17 mouse cellular contexts compared by ENCODE assay signal in the genomic region with DNA sequence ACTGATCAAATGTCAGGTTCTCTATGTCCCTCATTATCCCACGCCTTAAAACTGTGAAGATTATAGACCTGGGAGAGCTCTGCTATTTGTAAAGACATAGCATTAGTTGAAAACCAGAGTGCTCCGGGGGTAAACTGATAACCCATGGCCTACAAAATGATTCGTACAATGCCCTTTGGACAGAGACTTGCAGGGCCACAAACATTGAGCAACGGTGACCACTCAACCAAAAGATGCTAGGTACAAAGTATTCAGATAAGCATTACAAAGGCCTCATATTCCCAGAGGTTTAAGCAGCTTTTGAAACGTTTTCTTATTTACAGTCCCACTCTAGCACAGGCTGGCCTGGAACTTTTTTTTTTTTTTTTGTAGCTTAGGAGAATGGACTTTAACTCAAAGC. TPM values are rescaled to one million over a fixed set of nuclear protein-coding genes. Genes with fewer than 3 reads are reported as not detected.
A peak's percentile ranks its signal among the peaks of the same experiment; 100 is the strongest.
DNase-seq lines count a peak whose midpoint lies in the region; ATAC-seq and TF ChIP-seq lines count a peak whose summit lies in the region.
"Had no signal": no experiment of that assay in that cellular context is flagged by ENCODE, and none has a peak within 500 bp of the region (broad histone marks: within the 10 kb centered on the region; RNA-seq: fewer than 3 reads in every experiment).

No protein-coding gene starts in this region.

- ATAC-seq in embryonic facial prominence, embryonic 12.5 days (ENCODE audit: insufficient number of reproducible peaks, insufficient read depth, low FRiP score, low TSS enrichment), result no peak
- ATAC-seq in hindbrain, embryonic 13.5 days (ENCODE audit: low FRiP score), result no peak
- no peak for ATAC-seq in hindbrain, embryonic 16.5 days
- ATAC-seq in liver, embryonic 11.5 days (replicated peaks; ENCODE audit: low FRiP score), result no peak
- no peak for ATAC-seq in forebrain, embryonic 13.5 days
- ATAC-seq: forebrain, embryonic 15.5 days; midbrain, embryonic 16.5 days had no signal

- DNase-seq in embryonic facial prominence, embryonic 10.5 days (ENCODE audit: low spot score), result no peak
- no peak for DNase-seq in liver, embryonic 11.5 days (ENCODE audit: low spot score)
- no peak for DNase-seq in urinary bladder, postnatal 36 days (ENCODE audit: low spot score in 2 of 2)
- DNase-seq: adrenal gland, postnatal 10 days; cerebellum, postnatal 14 days; gastrocnemius, postnatal 14 days; layer of hippocampus, postnatal 36 days had no signal

- no peak overlapping the region for H3K27ac ChIP-seq in embryonic facial prominence, embryonic 12.5 days
- H3K27ac ChIP-seq in embryonic facial prominence, embryonic 10.5 days (replicated peaks), result no peak overlapping the region
- no peak overlapping the region for H3K27ac ChIP-seq in hindbrain, embryonic 13.5 days
- H3K27ac ChIP-seq in hindbrain, embryonic 16.5 days (ENCODE audit: low read depth, low read length), result no peak overlapping the region
- H3K27ac ChIP-seq in cortical plate, adult 2 months (ENCODE audit: insufficient read depth, low read length), result no peak overlapping the region
- H3K27ac ChIP-seq in liver, embryonic 11.5 days (ENCODE audit: low read depth, low read length), result peak overlapping the region; percentile 8; the same call in 1 of the 2 replicates
- H3K27ac ChIP-seq in forebrain, embryonic 13.5 days, result no peak overlapping the region
- H3K27ac ChIP-seq: embryonic facial prominence, embryonic 15.5 days; forebrain, embryonic 15.5 days; limb, embryonic 13.5 days; macrophage had no signal

- H3K4me2 ChIP-seq in embryonic facial prominence, embryonic 12.5 days (replicated peaks), result 0 out of 2 replicates have a peak overlapping the region, but pooled peaks have one; percentile 0
- H3K4me2 ChIP-seq in hindbrain, embryonic 13.5 days, result 0 out of 2 replicates have a peak overlapping the region, but pooled peaks have one; percentile 79
- no peak overlapping the region for H3K4me2 ChIP-seq in hindbrain, embryonic 16.5 days (ENCODE audit: low read length)
- peak overlapping the region; percentile 65 for H3K4me2 ChIP-seq in liver, embryonic 11.5 days
- no peak overlapping the region for H3K4me2 ChIP-seq in forebrain, embryonic 13.5 days
- H3K4me2 ChIP-seq: forebrain, embryonic 15.5 days had no signal

- H3K4me3 ChIP-seq in embryonic facial prominence, embryonic 12.5 days, result no peak overlapping the region
- H3K4me3 ChIP-seq in embryonic facial prominence, embryonic 10.5 days, result no peak overlapping the region
- H3K4me3 ChIP-seq in hindbrain, embryonic 13.5 days, result no peak overlapping the region
- no peak overlapping the region for H3K4me3 ChIP-seq in hindbrain, embryonic 16.5 days (ENCODE audit: low read length)
- H3K4me3 ChIP-seq in cortical plate, adult 2 months (ENCODE audit: insufficient read depth, low read length), result peak overlapping the region; percentile 88; the same call in 1 of the 2 replicates
- H3K4me3 ChIP-seq in liver, embryonic 11.5 days (ENCODE audit: low read depth, low read length), result no peak overlapping the region
- H3K4me3 ChIP-seq in forebrain, embryonic 13.5 days, result no peak overlapping the region
- H3K4me3 ChIP-seq: embryonic facial prominence, embryonic 15.5 days; forebrain, embryonic 15.5 days; limb, embryonic 13.5 days had no signal

- no peak overlapping the region for H3K9ac ChIP-seq in embryonic facial prominence, embryonic 12.5 days
- no peak overlapping the region; the same call in 1 of the 2 replicates for H3K9ac ChIP-seq in hindbrain, embryonic 13.5 days
- H3K9ac ChIP-seq in hindbrain, embryonic 16.5 days (ENCODE audit: low read depth, low read length), result no peak overlapping the region
- no peak overlapping the region for H3K9ac ChIP-seq in liver, embryonic 11.5 days (ENCODE audit: low read depth, low read length)
- H3K9ac ChIP-seq in forebrain, embryonic 13.5 days, result no peak overlapping the region
- H3K9ac ChIP-seq: embryonic facial prominence, embryonic 15.5 days; forebrain, embryonic 15.5 days; limb, embryonic 13.5 days had no signal

- WGBS in embryonic facial prominence, embryonic 12.5 days, result 72% methylated on average over 5 of the region's 5 CpGs
- WGBS in embryonic facial prominence, embryonic 10.5 days, result 80% methylated on average over 5 of the region's 5 CpGs
- 79% methylated on average over 5 of the region's 5 CpGs for WGBS in hindbrain, embryonic 13.5 days
- WGBS in hindbrain, embryonic 16.5 days, result 74% methylated on average over 5 of the region's 5 CpGs
- 61% methylated on average over 5 of the region's 5 CpGs for WGBS in liver, embryonic 11.5 days
- WGBS in forebrain, embryonic 13.5 days, result 78% methylated on average over 5 of the region's 5 CpGs

- H3K4me1 ChIP-seq in embryonic facial prominence, embryonic 12.5 days, result peaks cover 12% of the 10 kb centered on the region
- H3K4me1 ChIP-seq in embryonic facial prominence, embryonic 10.5 days, result peaks cover 27% of the 10 kb centered on the region
- H3K4me1 ChIP-seq in hindbrain, embryonic 13.5 days (replicated peaks), result peaks cover 28% of the 10 kb centered on the region
- H3K4me1 ChIP-seq in hindbrain, embryonic 16.5 days (ENCODE audit: control insufficient read depth, insufficient read depth, low read depth, low read length), result peaks cover 17% of the 10 kb centered on the region
- peaks cover 2% of the 10 kb centered on the region; the same call in 1 of the 2 replicates for H3K4me1 ChIP-seq in cortical plate, adult 2 months (ENCODE audit: control insufficient read depth, insufficient read depth, low read length)
- peaks cover 14% of the 10 kb centered on the region; the same call in 1 of the 2 replicates for H3K4me1 ChIP-seq in liver, embryonic 11.5 days (replicated peaks; ENCODE audit: control insufficient read depth, insufficient read depth, low read length)
- H3K4me1 ChIP-seq in forebrain, embryonic 13.5 days, result peaks cover 20% of the 10 kb centered on the region

- no peaks in the 10 kb centered on the region for H3K27me3 ChIP-seq in embryonic facial prominence, embryonic 12.5 days
- H3K27me3 ChIP-seq in embryonic facial prominence, embryonic 10.5 days (replicated peaks; ENCODE audit: low read depth, poor library complexity, severe bottlenecking), result no peaks in the 10 kb centered on the region
- no peaks in the 10 kb centered on the region for H3K27me3 ChIP-seq in hindbrain, embryonic 13.5 days
- no peaks in the 10 kb centered on the region for H3K27me3 ChIP-seq in hindbrain, embryonic 16.5 days (replicated peaks; ENCODE audit: control insufficient read depth, insufficient read depth, low read length)
- no peaks in the 10 kb centered on the region for H3K27me3 ChIP-seq in liver, embryonic 11.5 days (replicated peaks; ENCODE audit: control insufficient read depth, insufficient read depth, low read length)
- H3K27me3 ChIP-seq in forebrain, embryonic 13.5 days, result no peaks in the 10 kb centered on the region
- H3K27me3 ChIP-seq: embryonic facial prominence, embryonic 15.5 days; forebrain, embryonic 15.5 days; limb, embryonic 13.5 days had no signal

- no peak for TF ChIP-seq POLR2A in cortical plate, adult 2 months (IDR thresholded peaks at IDR 0.05; ENCODE audit: extremely low read depth, insufficient read depth, low read length)

- H3K36me3 ChIP-seq in embryonic facial prominence, embryonic 12.5 days, result no peaks in the 10 kb centered on the region; the same call in 1 of the 2 replicates
- H3K36me3 ChIP-seq in embryonic facial prominence, embryonic 10.5 days (replicated peaks), result peaks cover 16% of the 10 kb centered on the region; the same call in 1 of the 2 replicates
- no peaks in the 10 kb centered on the region for H3K36me3 ChIP-seq in hindbrain, embryonic 13.5 days
- no peaks in the 10 kb centered on the region for H3K36me3 ChIP-seq in hindbrain, embryonic 16.5 days (ENCODE audit: control insufficient read depth, insufficient read depth, low read length)
- H3K36me3 ChIP-seq in liver, embryonic 11.5 days (ENCODE audit: control insufficient read depth, insufficient read depth, low read length), result no peaks in the 10 kb centered on the region
- no peaks in the 10 kb centered on the region for H3K36me3 ChIP-seq in forebrain, embryonic 13.5 days (ENCODE audit: poor library complexity, severe bottlenecking)
- H3K36me3 ChIP-seq: embryonic facial prominence, embryonic 15.5 days; forebrain, embryonic 15.5 days; limb, embryonic 13.5 days had no signal

- H3K9me3 ChIP-seq in embryonic facial prominence, embryonic 12.5 days, result no peaks in the 10 kb centered on the region
- H3K9me3 ChIP-seq in embryonic facial prominence, embryonic 10.5 days, result no peaks in the 10 kb centered on the region
- no peaks in the 10 kb centered on the region for H3K9me3 ChIP-seq in hindbrain, embryonic 13.5 days
- H3K9me3 ChIP-seq in hindbrain, embryonic 16.5 days (ENCODE audit: control insufficient read depth, low read length), result no peaks in the 10 kb centered on the region
- no peaks in the 10 kb centered on the region for H3K9me3 ChIP-seq in liver, embryonic 11.5 days (ENCODE audit: control insufficient read depth, low read length)
- no peaks in the 10 kb centered on the region for H3K9me3 ChIP-seq in forebrain, embryonic 13.5 days (replicated peaks)
- H3K9me3 ChIP-seq: embryonic facial prominence, embryonic 15.5 days; forebrain, embryonic 15.5 days; limb, embryonic 13.5 days had no signal

- no peak for TF ChIP-seq CTCF in cortical plate, adult 2 months (IDR thresholded peaks at IDR 0.05; ENCODE audit: extremely low read depth, insufficient read depth, low read length)

RNA-seq across cellular contexts. Expression of a gene that starts 2.4 kb away (rescaled TPM):
- 181 and 185 TPM in 2 replicates for polyA plus RNA-seq in embryonic facial prominence, embryonic 12.5 days (2016; fragmentation: Nextera tagmentation; extraction: Ambion mirVana)
- polyA plus RNA-seq in embryonic facial prominence, embryonic 10.5 days (2016; fragmentation: Nextera tagmentation; extraction: Ambion mirVana), result 183 and 187 TPM in 2 replicates
- polyA plus RNA-seq in hindbrain, embryonic 13.5 days (2015; fragmentation: Nextera tagmentation; extraction: Ambion mirVana), result 186 and 188 TPM in 2 replicates
- polyA plus RNA-seq in hindbrain, embryonic 16.5 days (2015; fragmentation: Nextera tagmentation; extraction: Ambion mirVana), result 243 and 252 TPM in 2 replicates
- polyA plus RNA-seq in cortical plate, adult 2 months (2012; rRNA removed), result 217 and 230 TPM in 2 replicates
- 153 and 158 TPM in 2 replicates for polyA plus RNA-seq in liver, embryonic 11.5 days (2014; fragmentation: Nextera tagmentation; extraction: Ambion mirVana)
- 150 and 159 TPM in 2 replicates for polyA plus RNA-seq in forebrain, embryonic 13.5 days (2015; fragmentation: Nextera tagmentation; extraction: Ambion mirVana)

RNA-seq across cellular contexts. Expression of a gene that starts 32.6 kb away (rescaled TPM):
- 15.9 and 16.7 TPM in 2 replicates for polyA plus RNA-seq in embryonic facial prominence, embryonic 12.5 days (2016; fragmentation: Nextera tagmentation; extraction: Ambion mirVana)
- polyA plus RNA-seq in embryonic facial prominence, embryonic 10.5 days (2016; fragmentation: Nextera tagmentation; extraction: Ambion mirVana), result 18.3 and 18.4 TPM in 2 replicates
- 20.8 and 24.6 TPM in 2 replicates for polyA plus RNA-seq in hindbrain, embryonic 13.5 days (2015; fragmentation: Nextera tagmentation; extraction: Ambion mirVana)
- 26.2 and 28.9 TPM in 2 replicates for polyA plus RNA-seq in hindbrain, embryonic 16.5 days (2015; fragmentation: Nextera tagmentation; extraction: Ambion mirVana)
- polyA plus RNA-seq in cortical plate, adult 2 months (2012; rRNA removed), result 29.5 and 30.1 TPM in 2 replicates
- polyA plus RNA-seq in liver, embryonic 11.5 days (2014; fragmentation: Nextera tagmentation; extraction: Ambion mirVana), result 13.8 and 14.8 TPM in 2 replicates
- 19.8 and 21.9 TPM in 2 replicates for polyA plus RNA-seq in forebrain, embryonic 13.5 days (2015; fragmentation: Nextera tagmentation; extraction: Ambion mirVana)

Comparison
In these comparisons a context has a peak if more than half of its experiments do, and no peak if none do; other contexts are left out.
1. H3K4me2 ChIP-seq: peak in embryonic facial prominence, embryonic 12.5 days (single experiment), hindbrain, embryonic 13.5 days (single experiment) and liver, embryonic 11.5 days (single experiment); none in hindbrain, embryonic 16.5 days (single experiment) and forebrain, embryonic 13.5 days (single experiment).